Mouse (Mus musculus) myocyte (in vitro differentiated cells): Measurements from ENCODE around the gene Teddm1b. TPM values are rescaled to one million over a fixed set of nuclear protein-coding genes. Genes with fewer than 3 reads are reported as not detected.

Experiments used
- H3K27me3 ChIP-seq: one replicate; pipeline ENCODE4 v1.6.1; 2011; ENCODE audit not compliant: control insufficient read depth, insufficient read depth, insufficient read length
- H3K36me3 ChIP-seq: one replicate; pipeline ENCODE4 v1.6.1; 2011; ENCODE audit not compliant: control insufficient read depth, insufficient read depth
- H3K4me2 ChIP-seq: one replicate; pipeline ENCODE4 v1.6.1; 2011; ENCODE audit warnings: low read depth, control low read depth
- H3K4me3 ChIP-seq: one replicate; pipeline ENCODE4 v1.5.1; 2011; ENCODE audit warnings: mild to moderate bottlenecking, control low read depth, moderate library complexity
- H3K79me2 ChIP-seq: one replicate; pipeline ENCODE4 v1.6.1; 2011; ENCODE audit not compliant: control insufficient read depth, insufficient read depth
- H3ac ChIP-seq: one replicate; pipeline ENCODE4 v1.6.1; 2011; ENCODE audit not compliant: control insufficient read depth, insufficient read length
- CEBPB ChIP-seq: IDR thresholded peaks from 2 replicates; pipeline ENCODE4 v1.6.1; 2011; ENCODE audit warnings: mild to moderate bottlenecking, moderate library complexity; ENCODE audit not compliant: poor library complexity, insufficient read depth, severe bottlenecking
- E2F4 ChIP-seq: IDR thresholded peaks from one replicate; pipeline ENCODE4 v1.6.1; 2011; ENCODE audit warnings: mild to moderate bottlenecking, control low read depth, moderate library complexity; ENCODE audit not compliant: insufficient read depth
- MAX ChIP-seq: IDR thresholded peaks from one replicate; pipeline ENCODE4 v1.6.1; 2011; ENCODE audit warnings: low read depth, mild to moderate bottlenecking, control low read depth
- MYOD1 ChIP-seq, 3 experiments: IDR thresholded peaks; one replicate each; pipeline ENCODE4 v1.6.1; 2011; ENCODE audit warnings: control low read depth in 2 of 3, low read depth in 2 of 3, mild to moderate bottlenecking in 2 of 3, moderate library complexity in 1 of 3; ENCODE audit not compliant: insufficient read length in 2 of 3, control insufficient read depth in 1 of 3
- MYOG ChIP-seq, 3 experiments: IDR thresholded peaks; one replicate each; pipeline ENCODE4 v1.6.1; 2011; ENCODE audit warnings: control low read depth in 2 of 3, low read depth in 2 of 3, mild to moderate bottlenecking in 2 of 3; ENCODE audit not compliant: insufficient read length in 2 of 3, control insufficient read depth in 1 of 3, insufficient read depth in 1 of 3
- POLR2A ChIP-seq: IDR thresholded peaks from one replicate; pipeline ENCODE4 v1.6.1; 2011; ENCODE audit warnings: low read depth, mild to moderate bottlenecking, control low read depth, moderate library complexity; ENCODE audit not compliant: insufficient read length
- POLR2AphosphoS2 ChIP-seq: IDR thresholded peaks from one replicate; pipeline ENCODE4 v1.6.1; 2011; ENCODE audit warnings: low read depth, control low read depth; ENCODE audit not compliant: insufficient read length
- REST ChIP-seq: IDR thresholded peaks from one replicate; pipeline ENCODE4 v1.6.1; 2011; ENCODE audit warnings: mild to moderate bottlenecking, control low read depth, moderate library complexity; ENCODE audit not compliant: insufficient read depth, insufficient read length
- SRF ChIP-seq: IDR thresholded peaks from one replicate; pipeline ENCODE4 v1.6.1; 2011; ENCODE audit warnings: low read depth; ENCODE audit not compliant: control insufficient read depth, insufficient read length
- TCF12 ChIP-seq: IDR thresholded peaks from one replicate; pipeline ENCODE4 v1.6.1; 2011; ENCODE audit warnings: mild to moderate bottlenecking, control low read depth; ENCODE audit not compliant: poor library complexity, insufficient read depth, severe bottlenecking
- TCF3 ChIP-seq: IDR thresholded peaks from one replicate; pipeline ENCODE4 v1.6.1; 2011; ENCODE audit warnings: low read depth, control low read depth; ENCODE audit not compliant: insufficient read length
- USF1 ChIP-seq: IDR thresholded peaks from one replicate; pipeline ENCODE4 v1.6.1; 2011; ENCODE audit warnings: low read depth, mild to moderate bottlenecking, control low read depth, moderate library complexity
- polyA plus RNA-seq: library from polyadenylated mRNA; unstranded; fragments of >200 nt; fragmentation: generic; extraction: Trizol; gene quantifications from one replicate; pipeline ENCODE4 v1.2.1, GENCODE M21; 2012; ENCODE audit warnings: missing spikeins

Gene Teddm1b
- polyA plus RNA-seq, 1 experiment, result 0.01 TPM

- no peak overlapping the region for H3K4me3 ChIP-seq
- TF ChIP-seq TCF3 (no peak), REST (no peak), MAX (no peak), POLR2AphosphoS2 (no peak), TCF12 (no peak), CEBPB (no peak), MYOD1 (IDR thresholded peaks at IDR 0.05; ENCODE audit: control insufficient read depth in 1 of 3, insufficient read length in 2 of 3, low read depth in 2 of 3) (no peak), MYOG (IDR thresholded peaks at IDR 0.05; ENCODE audit: control insufficient read depth in 1 of 3, insufficient read depth in 1 of 3, insufficient read length in 2 of 3, low read depth in 2 of 3) (no peak), E2F4 (no peak), USF1 (no peak), SRF (no peak), POLR2A (no peak)
- no peaks in the 10 kb centered on the region for H3K27me3 ChIP-seq
- H3ac ChIP-seq, result no peak overlapping the region
- no peak overlapping the region for H3K4me2 ChIP-seq
- no peaks in the 10 kb centered on the region for H3K79me2 ChIP-seq
- no peaks in the 10 kb centered on the region for H3K36me3 ChIP-seq
These were observed 44.5 kb downstream of the Teddm1b start for GRCm38 (mm10) chr1:153918521-153919206.

DNA sequence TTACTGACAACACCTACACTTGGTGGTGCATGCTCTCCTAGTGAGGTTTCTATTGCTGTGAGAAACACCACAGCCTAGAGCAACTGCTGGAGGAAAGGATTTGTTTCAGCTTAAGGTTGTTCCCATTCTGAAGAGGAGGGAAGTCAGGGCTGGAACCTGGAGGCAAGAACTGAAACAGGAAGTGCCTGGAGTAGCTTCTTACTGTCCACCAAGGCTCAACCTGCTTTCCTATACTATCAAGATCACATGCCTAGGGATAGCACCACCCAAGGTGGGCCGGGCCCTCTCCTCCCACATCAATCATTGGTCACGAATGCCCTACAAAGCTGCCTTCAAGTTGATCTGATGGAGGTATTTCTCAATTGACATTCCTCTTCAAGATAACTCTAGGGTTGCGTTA, 47.5 kb downstream of the Teddm1b start:
- Histone ChIP-seq H3K79me2 (no peaks in the 10 kb centered on the region), H3K4me2 (no peak overlapping the region), H3K4me3 (no peak overlapping the region), H3K36me3 (no peaks in the 10 kb centered on the region), H3K27me3 (no peaks in the 10 kb centered on the region), H3ac (no peak overlapping the region)
- no peak for TF ChIP-seq POLR2AphosphoS2
- TF ChIP-seq E2F4, result no peak
- no peak for TF ChIP-seq MYOD1 (IDR thresholded peaks at IDR 0.05; ENCODE audit: control insufficient read depth in 1 of 3, insufficient read length in 2 of 3, low read depth in 2 of 3)

DNA sequence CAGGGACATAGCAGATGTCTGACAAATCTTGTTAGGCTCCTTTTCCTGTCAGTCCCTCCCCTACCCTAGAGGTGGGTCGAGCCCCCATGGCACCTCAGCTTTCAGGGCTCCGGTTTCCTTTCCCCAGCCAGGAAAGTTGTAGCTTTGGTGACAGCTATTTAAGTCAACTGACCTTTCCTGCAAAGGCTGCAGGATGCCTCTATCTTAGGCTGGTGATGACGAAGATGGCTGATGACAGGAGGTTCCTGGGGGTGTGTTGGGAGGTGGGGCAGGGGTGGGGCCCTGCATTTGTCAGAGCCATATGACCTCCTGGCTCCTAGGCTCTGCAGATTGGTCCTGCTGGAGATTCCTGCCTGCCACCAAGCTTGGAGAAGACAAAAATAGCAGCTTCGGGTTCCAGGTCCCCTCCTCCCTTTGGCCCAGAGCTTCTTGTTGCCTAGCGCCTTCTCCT, 48.5 kb downstream of the Teddm1b start:
- Histone ChIP-seq H3K4me3 (no peak overlapping the region), H3K4me2 (no peak overlapping the region), H3K27me3 (no peaks in the 10 kb centered on the region), H3K79me2 (no peaks in the 10 kb centered on the region), H3ac (no peak overlapping the region), H3K36me3 (no peaks in the 10 kb centered on the region)
- TF ChIP-seq POLR2A (no peak), MYOG (IDR thresholded peaks at IDR 0.05; ENCODE audit: control insufficient read depth in 1 of 3, insufficient read depth in 1 of 3, insufficient read length in 2 of 3, low read depth in 2 of 3) (no peak), POLR2AphosphoS2 (no peak), SRF (no peak), CEBPB (no peak), REST (no peak), MYOD1 (IDR thresholded peaks at IDR 0.05; ENCODE audit: control insufficient read depth in 1 of 3, insufficient read length in 2 of 3, low read depth in 2 of 3) (peak in 1 of 3 experiments; percentile 49)

- Histone ChIP-seq H3K4me3 (no peak overlapping the region), H3ac (no peak overlapping the region), H3K36me3 (no peaks in the 10 kb centered on the region), H3K79me2 (no peaks in the 10 kb centered on the region), H3K27me3 (no peaks in the 10 kb centered on the region), H3K4me2 (no peak overlapping the region)
- TF ChIP-seq E2F4 (no peak), CEBPB (no peak), POLR2A (no peak), TCF3 (no peak)
These were observed 50.5 kb downstream of the Teddm1b start for GRCm38 (mm10) chr1:153924395-153925385.

Other genes starting within 250 kb of the Teddm1b start
- gene Rgs8, start 221.3 kb upstream of the Teddm1b start, polyA plus RNA-seq, result 0.16 TPM
- gene Rgs16, start 134.0 kb upstream of the Teddm1b start, polyA plus RNA-seq, result 6.5 TPM
- 0.11 TPM for gene Rnasel, start 124.9 kb upstream of the Teddm1b start, polyA plus RNA-seq
- not detected for gene Rgsl1, start 30.2 kb upstream of the Teddm1b start, polyA plus RNA-seq
- not detected for gene Teddm1a, start 17.4 kb downstream of the Teddm1b start, polyA plus RNA-seq
- 37.6 TPM for gene Glul, start 25.6 kb downstream of the Teddm1b start, polyA plus RNA-seq
- gene Teddm2, start 25.9 kb downstream of the Teddm1b start, polyA plus RNA-seq, result 0.20 TPM